Mouse (Mus musculus) CH12.LX (cell line): ENCODE data around the gene Smarca4. TPM values are rescaled to one million over a fixed set of nuclear protein-coding genes. Genes with fewer than 3 reads are reported as not detected.

Experiments used
- DNase-seq: peaks from one replicate; pipeline ENCODE4 v3.0.0-alpha.2; 2013; ENCODE audit errors: extremely low read depth
- H3K27ac ChIP-seq: 2 replicates; pipeline ENCODE4 v1.5.1; 2012; ENCODE audit warnings: low read depth, mild to moderate bottlenecking, control low read depth, moderate library complexity; ENCODE audit not compliant: insufficient read depth
- H3K27me3 ChIP-seq: replicated peaks from 2 replicates; pipeline ENCODE3; 2012; ENCODE audit warnings: inconsistent platforms
- H3K36me3 ChIP-seq, 2 experiments: replicated peaks in 1 of 2; 2 replicates each; pipeline versions ENCODE3 to v1.6.1; 2012; ENCODE audit warnings: inconsistent platforms in 1 of 2, low read length in 1 of 2, mild to moderate bottlenecking in 1 of 2, mixed read lengths in 1 of 2, moderate library complexity in 1 of 2; ENCODE audit not compliant: control insufficient read depth in 1 of 2, insufficient read depth in 1 of 2
- H3K4me1 ChIP-seq, 2 experiments: 2 replicates each; pipeline ENCODE4 v1.6.1; 2012; ENCODE audit warnings: inconsistent platforms in 1 of 2, moderate library complexity in 1 of 2; ENCODE audit not compliant: insufficient read depth in 2 of 2, control insufficient read depth in 1 of 2
- H3K4me2 ChIP-seq: 2 replicates; pipeline ENCODE4 v1.6.1; 2012; ENCODE audit warnings: low read depth, mild to moderate bottlenecking, control low read depth; ENCODE audit not compliant: poor library complexity, insufficient read depth, severe bottlenecking
- H3K4me3 ChIP-seq, 3 experiments: fragments of 150-350 bp in 1 of 3; sonication (generic) in 1 of 3; replicated peaks in 1 of 3; 2 replicates each; pipeline versions ENCODE3 to v1.5.1; 2011 to 2012; ENCODE audit warnings: low read depth in 2 of 3, low read length in 2 of 3, mild to moderate bottlenecking in 2 of 3, moderate library complexity in 2 of 3, control low read depth in 1 of 3, improper control_type of control experiment in 1 of 3, inconsistent platforms in 1 of 3, mixed read lengths in 1 of 3; ENCODE audit not compliant: poor library complexity in 1 of 3
- H3K79me2 ChIP-seq: replicated peaks from 2 replicates; pipeline ENCODE4 v1.6.1; 2012; ENCODE audit warnings: mild to moderate bottlenecking, moderate library complexity; ENCODE audit not compliant: control insufficient read depth, poor library complexity, insufficient read depth, severe bottlenecking; ENCODE audit errors: extremely low read depth
- H3K9ac ChIP-seq: 2 replicates; pipeline ENCODE4 v1.6.1; 2012; ENCODE audit warnings: low read depth, mild to moderate bottlenecking, control low read depth, moderate library complexity; ENCODE audit not compliant: insufficient read depth
- H3K9me3 ChIP-seq: replicated peaks from 2 replicates; pipeline ENCODE3; 2012; ENCODE audit warnings: low read length, inconsistent platforms, mixed read lengths
- CHD1 ChIP-seq: IDR thresholded peaks from 2 replicates; pipeline ENCODE4 v1.6.1; 2012; ENCODE audit warnings: low read depth, low read length, improper control_type of control experiment, inconsistent platforms
- CHD2 ChIP-seq: IDR thresholded peaks from 2 replicates; pipeline ENCODE4 v1.6.1; 2011; ENCODE audit warnings: low read length, improper control_type of control experiment
- ELF1 ChIP-seq: IDR thresholded peaks from 2 replicates; pipeline ENCODE4 v1.6.1; 2014; ENCODE audit warnings: low read depth, mild to moderate bottlenecking, inconsistent platforms, low read length, improper control_type of control experiment
- EP300 ChIP-seq: IDR thresholded peaks from 2 replicates; pipeline ENCODE4 v1.6.1; 2011; ENCODE audit warnings: low read length, improper control_type of control experiment
- ETS1 ChIP-seq: conservative IDR thresholded peaks from 2 replicates; pipeline ENCODE4 v1.6.1; 2012; ENCODE audit warnings: low read depth, mild to moderate bottlenecking, inconsistent platforms, low read length, improper control_type of control experiment, moderate library complexity
- GABPA ChIP-seq: IDR thresholded peaks from 2 replicates; pipeline ENCODE4 v1.6.1; 2012; ENCODE audit warnings: low read depth, low read length, improper control_type of control experiment, inconsistent platforms; ENCODE audit not compliant: insufficient replicate concordance
- JUN ChIP-seq: IDR thresholded peaks from 2 replicates; pipeline ENCODE4 v1.6.1; 2011; ENCODE audit warnings: low read depth, mild to moderate bottlenecking, low read length, improper control_type of control experiment, moderate library complexity; ENCODE audit not compliant: insufficient read depth
- JUND ChIP-seq: conservative IDR thresholded peaks from 2 replicates; pipeline ENCODE4 v1.6.1; 2011; ENCODE audit warnings: low read depth, low read length, improper control_type of control experiment
- KAT2A ChIP-seq: IDR thresholded peaks from 2 replicates; pipeline ENCODE4 v1.6.1; 2012; ENCODE audit warnings: low read length, improper control_type of control experiment, inconsistent platforms; ENCODE audit not compliant: insufficient replicate concordance
- MAZ ChIP-seq: IDR thresholded peaks from 2 replicates; pipeline ENCODE4 v1.6.1; 2012; ENCODE audit warnings: low read depth, mild to moderate bottlenecking, inconsistent platforms, low read length, improper control_type of control experiment, moderate library complexity
- MYC ChIP-seq: IDR thresholded peaks from 2 replicates; pipeline ENCODE4 v1.6.1; 2011; ENCODE audit warnings: low read depth, mild to moderate bottlenecking, improper control_type of control experiment, low read length
- NRF1 ChIP-seq: IDR thresholded peaks from 2 replicates; pipeline ENCODE4 v1.6.1; 2014; ENCODE audit warnings: low read depth, mild to moderate bottlenecking, inconsistent platforms, low read length, improper control_type of control experiment, moderate library complexity
- PAX5 ChIP-seq: IDR thresholded peaks from 2 replicates; pipeline ENCODE4 v1.6.1; 2012; ENCODE audit warnings: low read length, inconsistent platforms, mixed read lengths
- POLR2A ChIP-seq: IDR thresholded peaks from 2 replicates; pipeline ENCODE4 v1.6.1; 2011; ENCODE audit warnings: low read depth, mild to moderate bottlenecking, improper control_type of control experiment, low read length
- POLR2AphosphoS2 ChIP-seq: IDR thresholded peaks from 2 replicates; pipeline ENCODE4 v1.6.1; 2011; ENCODE audit warnings: low read depth, low read length, improper control_type of control experiment
- RAD21 ChIP-seq: IDR thresholded peaks from 2 replicates; pipeline ENCODE4 v1.6.1; 2011; ENCODE audit warnings: low read depth, mild to moderate bottlenecking, low read length, improper control_type of control experiment, moderate library complexity
- SIN3A ChIP-seq: IDR thresholded peaks from 2 replicates; pipeline ENCODE4 v1.6.1; 2012; ENCODE audit warnings: low read length, improper control_type of control experiment, inconsistent platforms
- SMC3 ChIP-seq: IDR thresholded peaks from 2 replicates; pipeline ENCODE4 v1.6.1; 2011; ENCODE audit warnings: low read depth, low read length, improper control_type of control experiment
- TBP ChIP-seq: conservative IDR thresholded peaks from 2 replicates; pipeline ENCODE4 v1.6.1; 2011; ENCODE audit warnings: low read depth, low read length, improper control_type of control experiment
- USF1 ChIP-seq: IDR thresholded peaks from 2 replicates; pipeline ENCODE4 v1.6.1; 2014; ENCODE audit warnings: low read depth, mild to moderate bottlenecking, inconsistent platforms, low read length, improper control_type of control experiment
- USF2 ChIP-seq: conservative IDR thresholded peaks from 2 replicates; pipeline ENCODE4 v1.6.1; 2011; ENCODE audit warnings: low read depth, low read length, improper control_type of control experiment
- ZC3H11A ChIP-seq: IDR thresholded peaks from 2 replicates; pipeline ENCODE4 v1.6.1; 2012; ENCODE audit warnings: low read depth, mild to moderate bottlenecking, inconsistent platforms, low read length, improper control_type of control experiment
- ZKSCAN1 ChIP-seq: IDR thresholded peaks from 2 replicates; pipeline ENCODE4 v1.6.1; 2012; ENCODE audit warnings: low read depth, inconsistent platforms, low read length, improper control_type of control experiment, borderline replicate concordance
- ZMIZ1 ChIP-seq: IDR thresholded peaks from 2 replicates; pipeline ENCODE4 v1.6.1; 2012; ENCODE audit warnings: low read depth, mild to moderate bottlenecking, inconsistent platforms, low read length, improper control_type of control experiment
- ZNF384 ChIP-seq: IDR thresholded peaks from 2 replicates; pipeline ENCODE4 v1.6.1; 2012; ENCODE audit warnings: low read depth, low read length, improper control_type of control experiment, inconsistent platforms
- dilution Hi-C: fragments of 300-500 bp; cut with MboI; formaldehyde crosslinking; loops from 2 replicates; pipeline ENCODE4 v1.14.3; 2020; ENCODE audit warnings: low sequenced_read_pairs; ENCODE audit not compliant: extremely low pct_unique_long_range_greater_than_20kb, extremely low pct_ligation_motif_present
- in situ Hi-C: fragments of 300-500 bp; cut with MboI; formaldehyde crosslinking; loops from 3 replicates; pipeline ENCODE4 v1.14.3; 2019; ENCODE audit warnings: low sequenced_read_pairs, low pct_ligation_motif_present, low pct_unique_long_range_greater_than_20kb, mixed read lengths
- polyA plus RNA-seq: library from polyadenylated mRNA; unstranded; fragments of >175 nt; gene quantifications from 2 replicates; pipeline ENCODE4 v1.2.1, GENCODE M21; 2012; ENCODE audit warnings: low read depth; ENCODE audit not compliant: insufficient read length
- total RNA-seq, 2 experiments: library from RNA; depleted of rRNA; stranded (reverse); fragments of 300-350 nt in 1 of 2; fragments of >200 nt in 1 of 2; gene quantifications; 2 replicates each; pipeline ENCODE4 v1.2.3; 2012 to 2014

The Smarca4 gene
- total and polyA plus RNA-seq, 3 experiments, result 33.8 to 86.2 (median 74.3) TPM

DNA sequence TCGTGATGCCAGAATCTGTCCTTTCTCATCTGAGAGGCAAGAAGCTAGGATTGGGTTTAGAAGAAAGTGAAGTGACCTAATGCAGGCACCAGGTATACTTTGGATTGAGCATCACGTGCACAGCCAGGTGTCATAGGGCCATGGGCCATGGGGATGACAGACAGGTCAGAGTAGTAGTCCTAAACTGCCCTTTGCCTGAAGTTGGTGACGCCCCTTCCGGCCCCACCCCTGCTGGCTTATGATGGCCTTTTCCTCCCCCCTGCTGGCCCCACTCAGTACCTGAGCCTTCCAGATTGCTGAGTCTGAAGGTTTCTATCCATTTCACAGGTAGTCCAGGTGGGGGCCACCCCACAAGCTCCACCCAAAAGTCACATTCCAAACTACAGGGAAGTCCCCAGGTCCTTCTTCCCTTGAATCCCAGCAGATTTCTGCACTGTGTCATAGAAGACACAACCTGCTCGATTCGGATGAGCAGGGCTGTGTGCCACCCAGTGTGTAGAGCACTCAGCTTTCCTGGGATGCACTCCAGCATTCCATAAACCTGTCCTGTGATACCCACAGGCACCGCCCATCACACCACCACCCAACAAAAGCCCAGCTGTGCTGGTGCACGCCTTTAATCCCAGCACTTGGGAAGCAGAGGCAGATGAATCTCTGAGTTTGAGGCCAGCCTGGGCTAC lies 90.8 kb downstream of the Smarca4 start:
- Histone ChIP-seq H3K27ac (no peak overlapping the region), H3K36me3 (peaks cover 33 to 70% of the 10 kb centered on the region in 2 experiments), H3K79me2 (no peaks in the 10 kb centered on the region)
- no peak for DNase-seq
- no peak for TF ChIP-seq ZNF384
- TF ChIP-seq POLR2AphosphoS2, result 0 out of 2 replicates have a peak, but pooled peaks have one; percentile 50
- TF ChIP-seq, all 38 proteins: peak for 1
- no peaks in the 10 kb centered on the region for H3K9me3 ChIP-seq
- no peaks in the 10 kb centered on the region for H3K4me1 ChIP-seq
- H3K4me3 ChIP-seq, result no peak overlapping the region
- no peak overlapping the region for H3K9ac ChIP-seq
- H3K4me2 ChIP-seq, result no peak overlapping the region
- in situ Hi-C loops, result no loop called here
- dilution Hi-C loops, result no loop called here
- no peaks in the 10 kb centered on the region for H3K27me3 ChIP-seq

DNA sequence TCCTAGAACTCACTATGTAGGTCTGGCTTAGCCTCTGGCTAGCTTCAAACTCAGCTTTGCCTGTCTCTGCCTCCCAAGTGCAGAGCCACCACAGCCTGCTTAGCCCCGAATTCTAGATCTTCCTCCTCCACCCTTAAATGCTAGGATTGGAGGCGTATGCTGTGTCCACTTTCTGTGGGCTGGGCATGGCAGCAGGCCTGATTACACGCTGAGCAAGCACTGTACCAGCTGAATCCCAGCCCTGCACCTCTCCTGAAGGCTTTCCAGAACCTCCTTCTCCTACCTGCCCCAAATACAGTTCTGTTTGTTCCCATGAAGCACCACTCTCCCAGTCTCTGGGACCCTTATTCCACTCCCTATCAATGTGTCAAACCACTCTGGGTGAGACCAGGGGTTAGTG lies 93.4 kb downstream of the Smarca4 start:
- DNase-seq, result no peak
- Histone ChIP-seq H3K9ac (no peak overlapping the region), H3K4me2 (no peak overlapping the region), H3K4me1 (no peaks in the 10 kb centered on the region), H3K9me3 (no peaks in the 10 kb centered on the region), H3K4me3 (no peak overlapping the region), H3K27me3 (no peaks in the 10 kb centered on the region), H3K27ac (no peak overlapping the region), H3K79me2 (no peaks in the 10 kb centered on the region), H3K36me3 (peaks cover 13 to 46% of the 10 kb centered on the region in 2 experiments)
- TF ChIP-seq KAT2A (no peak), ZC3H11A (no peak), ZNF384 (no peak), POLR2A (no peak), JUN (no peak), JUND (no peak), CHD1 (no peak), RAD21 (no peak), USF1 (no peak), ETS1 (no peak)
- in situ Hi-C loops (no loop called here), dilution Hi-C loops (no loop called here)

DNA sequence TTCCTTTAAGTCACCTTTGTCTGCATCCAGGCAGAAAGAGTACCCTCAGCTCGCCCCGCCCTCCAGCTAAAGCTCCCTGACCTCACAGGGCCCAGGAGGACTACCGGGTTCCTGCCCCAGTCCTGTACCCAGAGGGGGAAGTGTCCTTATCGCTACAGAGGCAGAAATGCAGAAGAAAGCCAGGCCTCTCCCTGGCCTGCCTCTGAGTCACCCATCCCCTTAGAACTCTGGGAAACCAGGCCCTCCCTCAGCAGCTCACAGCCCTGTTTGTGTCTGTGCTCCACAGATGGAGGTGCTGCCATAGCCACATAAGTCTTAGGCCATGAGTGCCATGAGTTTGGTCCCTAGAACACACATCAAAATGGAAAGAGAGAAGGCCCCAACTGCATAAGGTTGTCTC lies 99.3 kb downstream of the Smarca4 start:
- no peak overlapping the region for H3K4me3 ChIP-seq
- dilution Hi-C loops, result no loop called here

More for the DNA sequence above, 99.3 kb downstream of the Smarca4 start:
- Histone ChIP-seq H3K27ac (no peak overlapping the region), H3K9me3 (no peaks in the 10 kb centered on the region), H3K36me3 (no peaks in the 10 kb centered on the region), H3K9ac (no peak overlapping the region), H3K27me3 (no peaks in the 10 kb centered on the region), H3K79me2 (no peaks in the 10 kb centered on the region), H3K4me2 (no peak overlapping the region), H3K4me1 (peaks cover 0 to 17% of the 10 kb centered on the region in 2 experiments; a peak in 2 of 4 replicates)
- peak; percentile 33 for DNase-seq
- in situ Hi-C loops, result no loop called here
- TF ChIP-seq MYC, result no peak
- TF ChIP-seq ZNF384, result no peak
- TF ChIP-seq EP300, result no peak
- no peak for TF ChIP-seq SMC3
- TF ChIP-seq ETS1, result no peak
- no peak for TF ChIP-seq PAX5
- no peak for TF ChIP-seq ZKSCAN1
- TF ChIP-seq POLR2A, result no peak
- TF ChIP-seq USF2, result no peak
- TF ChIP-seq SIN3A, result no peak
- no peak for TF ChIP-seq TBP
- no peak for TF ChIP-seq MAZ
- TF ChIP-seq GABPA, result no peak
- TF ChIP-seq ELF1, result no peak
- no peak for TF ChIP-seq CHD2
- no peak for TF ChIP-seq ZMIZ1
- no peak for TF ChIP-seq JUND
- TF ChIP-seq POLR2AphosphoS2, result no peak
- no peak for TF ChIP-seq NRF1
